Mouse (Mus musculus) heart, adult 2 months (tissue): ENCODE data around the gene Pfpl. TPM values are rescaled to one million over a fixed set of nuclear protein-coding genes. Genes with fewer than 3 reads are reported as not detected.

Source experiments
- DNase-seq, 2 experiments: peaks; one replicate each; pipeline ENCODE4 v3.0.0; 2021
- H3K27ac ChIP-seq: fragments of 200-600 bp; 2 replicates; pipeline ENCODE4 v1.8.1; 2022
- H3K27me3 ChIP-seq: fragments of 200-500 bp; 2 replicates; pipeline ENCODE4 v1.6.1; 2012; ENCODE audit warnings: mild to moderate bottlenecking, low read length, inconsistent platforms, mixed read lengths; ENCODE audit not compliant: control insufficient read depth, insufficient read depth
- H3K36me3 ChIP-seq: fragments of 200-500 bp; 2 replicates; pipeline ENCODE4 v1.6.1; 2012; ENCODE audit warnings: low read length, inconsistent platforms; ENCODE audit not compliant: control insufficient read depth, insufficient read depth
- H3K4me1 ChIP-seq: fragments of 200-500 bp; 2 replicates; pipeline ENCODE4 v1.6.1; 2011; ENCODE audit warnings: low read length; ENCODE audit not compliant: control insufficient read depth, insufficient read depth
- H3K4me3 ChIP-seq: fragments of 200-600 bp; 2 replicates; pipeline ENCODE4 v1.8.1; 2022
- H3K79me2 ChIP-seq: fragments of 200-500 bp; replicated peaks from 2 replicates; pipeline ENCODE4 v1.6.1; 2012; ENCODE audit warnings: mild to moderate bottlenecking, inconsistent platforms, low read length, moderate library complexity, mixed read lengths; ENCODE audit not compliant: control insufficient read depth, insufficient read depth
- H3K9ac ChIP-seq: fragments of 200-500 bp; 2 replicates; pipeline ENCODE4 v1.6.1; 2012; ENCODE audit warnings: low read depth, mild to moderate bottlenecking, control low read depth, inconsistent platforms, low read length, mixed read lengths
- CTCF ChIP-seq: fragments of 200-600 bp; IDR thresholded peaks from 2 replicates; pipeline ENCODE4 v1.8.1; 2022; ENCODE audit warnings: antibody characterized with exemption, mild to moderate bottlenecking, moderate library complexity
- EP300 ChIP-seq: fragments of 200-500 bp; IDR thresholded peaks from 2 replicates; pipeline ENCODE4 v1.6.1; 2011; ENCODE audit warnings: low read depth, low read length, control low read depth; ENCODE audit not compliant: insufficient read depth
- POLR2A ChIP-seq: fragments of 200-500 bp; IDR thresholded peaks from 2 replicates; pipeline ENCODE4 v1.6.1; 2011; ENCODE audit warnings: mild to moderate bottlenecking, low read depth, low read length, control low read depth; ENCODE audit not compliant: insufficient read depth
- WGBS: fragments of 180-500 bp; shearing (Covaris S2); methylation state at CpG from one replicate; pipeline ENCODE4 v1.1.7; 2018; 5-methylcytosine and 5-hydroxymethylcytosine counted together
- intact Hi-C: fragments of 180-260 bp; cut with DNase I; formaldehyde crosslinking; loops from one replicate; pipeline ENCODE4 v1.15.1; 2025
- long read RNA-seq: library from polyadenylated mRNA; stranded (forward); transcript quantifications from one replicate; pipeline ENCODE4 v2.0.0, GENCODE M21; 2021
- polyA plus RNA-seq: library from polyadenylated mRNA; depleted of rRNA; stranded (reverse); fragments of >200 nt; gene quantifications from 2 replicates; pipeline ENCODE4 v1.2.3, GENCODE M21; 2012; rRNA removed
- total RNA-seq, 2 experiments: library from RNA; stranded (reverse); gene quantifications; 2 replicates each; pipeline ENCODE4 v1.2.3; 2021

Gene Pfpl
- total RNA-seq (not detected), polyA plus RNA-seq (not detected in 2 replicates)
- long read RNA-seq, result 0 reads

DNA sequence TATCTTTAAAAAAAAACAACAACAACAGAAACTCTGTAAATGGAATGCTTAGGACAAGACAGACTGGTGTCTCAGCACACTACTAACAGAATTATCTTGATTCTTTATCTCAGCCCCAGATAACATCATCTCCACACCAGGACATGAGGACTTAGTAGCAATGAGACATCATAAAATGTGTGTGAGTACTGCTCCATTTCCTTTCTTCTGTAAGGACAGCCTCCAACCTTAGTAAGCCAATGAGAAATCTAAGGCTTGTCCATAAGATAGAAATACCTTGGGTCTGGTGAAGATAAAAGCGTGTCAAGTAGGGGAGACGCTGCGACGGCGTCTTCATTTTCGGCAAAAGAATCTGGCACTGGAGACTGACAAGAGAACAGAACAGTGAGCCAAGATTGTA, at the start of gene Pfpl:
Pfpl (plus strand) TSS at position 301 of the 400 bp plus-strand sequence.
- no peak within 1 kb of the TSS for H3K9ac ChIP-seq
- intact Hi-C loops, result no loop called here
- H3K27ac ChIP-seq, result no peak within 1 kb of the TSS
- no peaks in the 10 kb centered on the region for H3K79me2 ChIP-seq
- no peaks in the 10 kb centered on the region for H3K36me3 ChIP-seq
- WGBS, result 85% methylated on average over 6 of the region's 6 CpGs
- no peak for DNase-seq
- TF ChIP-seq EP300 (no peak), CTCF (no peak), POLR2A (no peak)
- H3K4me1 ChIP-seq, result no peaks in the 10 kb centered on the region
- H3K27me3 ChIP-seq, result no peaks in the 10 kb centered on the region
- H3K4me3 ChIP-seq, result no peak within 1 kb of the TSS

DNA sequence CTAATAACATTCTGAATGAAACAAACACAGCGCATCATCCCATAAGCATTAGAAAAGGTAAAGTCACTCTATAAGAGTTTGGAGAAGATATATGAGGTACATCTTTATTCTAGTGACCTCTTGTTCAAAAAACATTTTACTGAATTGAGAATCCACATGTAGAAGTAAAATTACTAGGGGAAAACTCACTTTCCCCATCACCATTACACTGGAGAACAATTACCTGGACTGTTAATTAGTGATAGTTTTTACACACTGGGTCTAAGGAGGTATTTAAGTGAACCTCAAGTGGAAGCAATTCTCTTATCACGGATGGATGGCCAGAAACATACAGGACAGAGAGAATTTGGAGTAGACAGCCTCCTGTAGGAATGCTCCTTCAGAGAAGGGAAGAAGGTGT, 40.7 kb upstream of the Pfpl start, which contains the start of gene Olfr1440:
Olfr1440 (plus strand) TSS at position 301 of the 400 bp plus-strand sequence.
- H3K27ac ChIP-seq, result no peak within 1 kb of the TSS
- TF ChIP-seq EP300, result no peak
- no peak for TF ChIP-seq POLR2A
- no peak for TF ChIP-seq CTCF
- intact Hi-C loops, result no loop called here
- H3K9ac ChIP-seq, result no peak within 1 kb of the TSS
- no peaks in the 10 kb centered on the region for H3K36me3 ChIP-seq
- H3K4me3 ChIP-seq, result no peak within 1 kb of the TSS
- no peaks in the 10 kb centered on the region for H3K4me1 ChIP-seq
- no peaks in the 10 kb centered on the region for H3K27me3 ChIP-seq
- no peak for DNase-seq
- H3K79me2 ChIP-seq, result no peaks in the 10 kb centered on the region
- 70% methylated on average over 2 of the region's 2 CpGs for WGBS

DNA sequence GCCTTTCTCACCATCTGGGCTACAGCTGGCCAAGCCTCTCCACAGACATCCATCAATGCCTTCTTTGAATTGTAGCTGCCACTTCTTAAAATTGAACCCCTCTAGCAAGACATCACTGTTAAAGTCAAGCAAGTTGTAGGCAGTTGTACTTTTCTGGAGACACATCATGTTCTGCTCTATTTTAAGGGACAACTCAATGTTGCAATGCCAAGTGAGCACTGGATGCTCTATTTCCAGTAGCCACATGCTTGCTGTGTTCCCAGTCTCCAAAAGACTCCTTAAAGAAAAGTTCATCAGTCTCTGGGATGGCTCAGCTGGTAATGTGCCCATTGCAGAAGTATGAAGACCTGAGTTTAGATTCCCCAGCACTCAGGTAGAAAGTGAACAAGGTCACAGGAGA, 14.0 kb upstream of the Pfpl start:
- Histone ChIP-seq H3K27me3 (no peaks in the 10 kb centered on the region), H3K79me2 (no peaks in the 10 kb centered on the region), H3K27ac (no peak overlapping the region), H3K9ac (no peak overlapping the region), H3K36me3 (no peaks in the 10 kb centered on the region), H3K4me1 (no peaks in the 10 kb centered on the region), H3K4me3 (no peak overlapping the region)
- TF ChIP-seq CTCF (no peak), POLR2A (no peak), EP300 (no peak)
- DNase-seq, result no peak
- intact Hi-C loops, result no loop called here

DNA sequence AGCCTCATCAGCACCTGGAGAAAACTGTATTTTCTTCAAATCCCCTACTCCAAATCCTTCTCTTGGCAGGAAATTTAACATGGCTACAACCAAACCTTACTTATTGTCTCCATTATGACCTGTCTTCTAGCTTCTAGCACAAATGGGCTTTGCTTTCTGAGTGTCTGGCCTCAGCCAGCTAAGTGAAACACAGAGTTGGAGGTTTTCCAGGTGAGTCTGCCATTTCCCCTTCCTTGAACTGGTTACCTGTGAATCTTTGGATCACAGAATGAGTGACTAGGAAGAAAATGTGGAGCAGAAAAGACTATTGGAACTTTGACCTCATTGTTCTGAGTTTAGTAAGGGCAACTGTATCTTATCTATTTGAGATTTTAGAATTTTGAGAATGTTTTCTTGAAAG, 10.3 kb upstream of the Pfpl start, which contains the start of gene Olfr1441:
Olfr1441 (plus strand) TSS at position 73 of the 400 bp plus-strand sequence.
- TF ChIP-seq EP300 (no peak), CTCF (no peak), POLR2A (no peak)
- H3K79me2 ChIP-seq, result no peaks in the 10 kb centered on the region
- intact Hi-C loops, result no loop called here
- H3K27me3 ChIP-seq, result no peaks in the 10 kb centered on the region
- no peak within 1 kb of the TSS for H3K4me3 ChIP-seq
- H3K4me1 ChIP-seq, result no peaks in the 10 kb centered on the region
- H3K36me3 ChIP-seq, result no peaks in the 10 kb centered on the region
- no peak within 1 kb of the TSS for H3K27ac ChIP-seq
- no peak within 1 kb of the TSS for H3K9ac ChIP-seq
- no peak for DNase-seq

DNA sequence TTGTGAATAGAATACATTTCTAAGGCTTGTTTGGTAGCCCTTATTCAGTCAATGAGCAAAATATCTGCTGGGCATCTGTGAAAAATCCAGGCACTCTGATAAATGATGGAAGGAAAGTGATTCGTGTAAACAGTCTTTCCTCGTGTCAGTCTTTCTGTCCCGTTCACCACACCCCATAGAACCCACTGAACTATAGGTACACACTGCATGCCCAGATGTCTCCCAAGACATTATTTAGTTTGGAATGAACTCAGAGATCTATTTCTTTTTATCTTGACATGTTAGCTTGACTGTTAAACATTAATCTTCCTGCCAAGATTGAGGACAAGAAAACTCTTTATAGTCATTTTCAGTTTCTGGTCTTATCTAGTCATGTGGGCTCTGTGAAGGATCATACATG, 9.4 kb upstream of the Pfpl start:
- Histone ChIP-seq H3K27me3 (no peaks in the 10 kb centered on the region), H3K4me3 (no peak overlapping the region), H3K9ac (no peak overlapping the region), H3K79me2 (no peaks in the 10 kb centered on the region), H3K4me1 (no peaks in the 10 kb centered on the region), H3K36me3 (no peaks in the 10 kb centered on the region), H3K27ac (no peak overlapping the region)
- 65% methylated on average over 3 of the region's 3 CpGs for WGBS
- intact Hi-C loops, result no loop called here
- no peak for TF ChIP-seq POLR2A
- no peak for TF ChIP-seq EP300
- TF ChIP-seq CTCF, result no peak
- no peak for DNase-seq

DNA sequence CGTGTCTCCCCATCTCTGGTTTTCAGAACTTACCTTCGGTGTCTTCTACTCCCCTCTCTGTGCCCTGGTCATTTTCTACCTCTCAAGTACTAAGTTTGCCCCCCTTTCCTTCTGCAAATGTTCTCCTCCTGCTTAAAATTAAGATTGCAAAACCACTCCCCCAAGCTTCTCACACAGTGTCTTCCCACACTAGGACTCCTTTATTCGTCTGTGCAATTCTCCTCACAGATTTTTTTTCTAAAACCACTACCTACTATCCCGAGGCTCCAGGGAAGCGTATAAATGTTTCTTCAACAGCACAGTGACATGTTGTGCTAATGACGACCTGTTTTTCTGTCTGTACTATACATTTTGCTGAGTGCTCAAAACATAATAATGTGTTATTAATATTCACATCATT, 7.2 kb upstream of the Pfpl start:
- TF ChIP-seq POLR2A (no peak), EP300 (no peak), CTCF (no peak)
- intact Hi-C loops, result no loop called here
- Histone ChIP-seq H3K79me2 (no peaks in the 10 kb centered on the region), H3K4me1 (no peaks in the 10 kb centered on the region), H3K36me3 (no peaks in the 10 kb centered on the region), H3K4me3 (no peak overlapping the region), H3K9ac (no peak overlapping the region), H3K27me3 (no peaks in the 10 kb centered on the region), H3K27ac (no peak overlapping the region)
- DNase-seq, result no peak
- 70% methylated on average over 6 of the region's 6 CpGs for WGBS

DNA sequence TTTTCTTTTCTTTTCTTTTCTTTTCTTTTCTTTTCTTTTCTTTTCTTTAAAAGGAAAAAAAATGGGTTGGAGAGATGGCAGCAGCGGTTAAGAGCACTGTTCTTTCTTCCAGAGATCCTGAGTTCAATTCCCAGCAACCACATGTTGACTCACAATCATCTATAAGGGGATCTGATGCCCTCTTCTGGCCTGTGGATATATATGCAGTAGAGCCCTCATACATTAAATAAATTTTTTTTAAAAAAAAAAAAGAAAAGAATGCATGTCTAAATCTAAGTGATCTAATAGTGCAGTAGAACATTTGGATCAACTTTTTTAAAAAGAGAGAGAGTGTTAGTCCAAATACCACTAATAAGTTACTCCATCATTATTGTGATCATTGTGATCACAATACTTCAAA, 6.0 kb upstream of the Pfpl start:
- no peak overlapping the region for H3K27ac ChIP-seq
- H3K9ac ChIP-seq, result no peak overlapping the region
- no peaks in the 10 kb centered on the region for H3K27me3 ChIP-seq
- TF ChIP-seq POLR2A (no peak), EP300 (no peak), CTCF (no peak)
- 73% methylated on average over 1 of the region's 1 CpGs for WGBS
- no peaks in the 10 kb centered on the region for H3K36me3 ChIP-seq
- no peak for DNase-seq
- H3K79me2 ChIP-seq, result no peaks in the 10 kb centered on the region
- H3K4me3 ChIP-seq, result no peak overlapping the region
- H3K4me1 ChIP-seq, result no peaks in the 10 kb centered on the region
- intact Hi-C loops, result no loop called here
